Mouse (Mus musculus) forebrain, postnatal 0 days (tissue): ENCODE results near the gene Vmn1r120. TPM values are rescaled to one million over a fixed set of nuclear protein-coding genes. Genes with fewer than 3 reads are reported as not detected.
"Not testable (repeated sequence)": the region's sequence is repeated elsewhere in the genome, so short reads cannot be mapped to it uniquely, and the experiment has no call there.

Source experiments
- ATAC-seq: fragments of 200-750 bp; cut with Nextera tagmentation; 2 replicates; pipeline ENCODE4 v1.8.0; 2017; ENCODE audit warnings: mild to moderate bottlenecking, moderate library complexity
- DNase-seq: peaks from one replicate; pipeline ENCODE4 v3.0.0-alpha.2; 2015
- H3K27ac ChIP-seq: fragments of 300-500 bp; sonication (generic); 2 replicates; pipeline ENCODE4 v1.5.1; 2014; ENCODE audit warnings: low read depth, mild to moderate bottlenecking, antibody characterized with exemption, low read length, moderate library complexity, mixed read lengths
- H3K27me3 ChIP-seq: fragments of 300-500 bp; sonication (generic); 2 replicates; pipeline ENCODE4 v1.6.1; 2014; ENCODE audit warnings: mild to moderate bottlenecking, low read length, mixed read lengths; ENCODE audit not compliant: insufficient read depth
- H3K36me3 ChIP-seq: fragments of 300-500 bp; sonication (generic); 2 replicates; pipeline ENCODE4 v1.6.1; 2014; ENCODE audit warnings: mild to moderate bottlenecking, moderate library complexity; ENCODE audit not compliant: insufficient read depth
- H3K4me1 ChIP-seq: fragments of 300-500 bp; sonication (generic); 2 replicates; pipeline ENCODE4 v1.6.1; 2014; ENCODE audit warnings: antibody characterized with exemption; ENCODE audit not compliant: insufficient read depth
- H3K4me2 ChIP-seq: fragments of 300-500 bp; sonication (generic); 2 replicates; pipeline ENCODE4 v1.6.1; 2014; ENCODE audit warnings: low read depth, mild to moderate bottlenecking, moderate library complexity
- H3K4me3 ChIP-seq: fragments of 300-500 bp; sonication (generic); 2 replicates; pipeline ENCODE4 v1.5.1; 2014; ENCODE audit warnings: low read depth, low read length, mixed read lengths
- H3K9ac ChIP-seq: fragments of 300-500 bp; sonication (generic); 2 replicates; pipeline ENCODE4 v1.6.1; 2014; ENCODE audit warnings: mild to moderate bottlenecking
- H3K9me3 ChIP-seq: fragments of 300-500 bp; sonication (generic); 2 replicates; pipeline ENCODE4 v1.6.1; 2016; ENCODE audit warnings: low read length
- WGBS: fragments of 180-500 bp; shearing (Covaris S2); extraction: QIAGEN DNeasy Blood & Tissue Kit; methylation state at CpG from one replicate; pipeline ENCODE4 v1.1.7; 2014; 5-methylcytosine and 5-hydroxymethylcytosine counted together
- polyA plus RNA-seq: library from polyadenylated mRNA; unstranded; fragments of >200 nt; fragmentation: Nextera tagmentation; extraction: Ambion mirVana; gene quantifications from 2 replicates; pipeline ENCODE4 v1.2.1, GENCODE M21; 2015
- total RNA-seq: library from RNA; depleted of rRNA; stranded (reverse); fragments of >200 nt; gene quantifications from 2 replicates; pipeline ENCODE4 v1.2.3, GENCODE M21; 2014; rRNA removed

Gene Vmn1r120
- total RNA-seq: not detected in 2 replicates
- not detected in 2 replicates for polyA plus RNA-seq

GRCm38 (mm10) chr7:21053684-21054083 lies at the start of gene Vmn1r120:
Gene Vmn1r120, minus strand, starts transcription at chr7:21053784.
- not testable (repeated sequence) for H3K36me3 ChIP-seq, H3K27me3 ChIP-seq

DNA sequence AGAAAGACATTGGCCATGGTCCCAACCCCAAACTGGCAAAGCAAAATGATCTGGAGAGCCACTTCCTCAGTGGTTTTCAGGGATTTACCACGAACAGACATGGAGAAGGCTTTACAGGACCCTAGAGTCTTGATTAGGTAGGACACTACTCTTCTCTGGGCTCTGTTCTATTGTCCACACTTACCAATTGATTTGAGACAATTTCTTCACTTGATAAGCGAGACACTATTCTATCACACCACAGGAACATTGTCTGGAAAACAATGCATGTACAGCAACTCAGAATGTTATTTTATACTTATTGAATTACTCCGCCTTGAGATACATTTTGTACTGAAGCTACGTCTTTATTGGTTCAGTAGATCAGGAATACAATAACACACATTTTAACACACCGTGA lies 44.8 kb upstream of the Vmn1r120 start, which contains the start of gene Vmn1r121:
TSS of gene Vmn1r121 (minus strand) at position 101 of the 400 bp plus-strand sequence.
- H3K9me3 ChIP-seq, H3K4me1 ChIP-seq, H3K4me3 ChIP-seq, ATAC-seq, H3K36me3 ChIP-seq, H3K27me3 ChIP-seq, H3K9ac ChIP-seq, H3K27ac ChIP-seq, H3K4me2 ChIP-seq, DNase-seq: not testable (repeated sequence)
- WGBS: 82% methylated on average over 4 of the region's 5 CpGs

More at GRCm38 (mm10) chr7:21053684-21054083, at the start of gene Vmn1r120:
- not testable (repeated sequence) for H3K4me1 ChIP-seq, H3K9me3 ChIP-seq, H3K9ac ChIP-seq, DNase-seq, H3K4me2 ChIP-seq, ATAC-seq, H3K27ac ChIP-seq, H3K4me3 ChIP-seq
- 93% methylated on average over 1 of the region's 1 CpGs for WGBS

GRCm38 (mm10) chr7:21012355-21012754 lies 41.2 kb downstream of the Vmn1r120 start, which contains the start of gene Vmn1r119:
Gene Vmn1r119, minus strand, starts transcription at chr7:21012455.
- not testable (repeated sequence) for H3K4me3 ChIP-seq, DNase-seq, H3K27me3 ChIP-seq, H3K9ac ChIP-seq, H3K27ac ChIP-seq, H3K36me3 ChIP-seq, H3K4me1 ChIP-seq, H3K9me3 ChIP-seq, ATAC-seq, H3K4me2 ChIP-seq
- no CpG with 5 or more reads among the region's 2 CpGs for WGBS

Other genes starting within 250 kb of the Vmn1r120 start
- gene Vmn1r114, start 241.6 kb downstream of the Vmn1r120 start, total RNA-seq: not detected in 2 replicates
- not detected in 2 replicates for gene Vmn1r114, start 241.6 kb downstream of the Vmn1r120 start, polyA plus RNA-seq
- gene Vmn1r115, start 208.8 kb downstream of the Vmn1r120 start, total RNA-seq: not detected in 2 replicates
- not detected in 2 replicates for gene Vmn1r115, start 208.8 kb downstream of the Vmn1r120 start, polyA plus RNA-seq
- gene Vmn1r116, start 181.5 kb downstream of the Vmn1r120 start, total RNA-seq: not detected in 2 replicates
- gene Vmn1r116, start 181.5 kb downstream of the Vmn1r120 start, polyA plus RNA-seq: not detected in 2 replicates
- gene Vmn1r117, start 169.7 kb downstream of the Vmn1r120 start, total RNA-seq: not detected in 2 replicates
- not detected in 2 replicates for gene Vmn1r117, start 169.7 kb downstream of the Vmn1r120 start, polyA plus RNA-seq
- not detected in 2 replicates for gene Vmn1r118, start 141.4 kb downstream of the Vmn1r120 start, total RNA-seq
- not detected in 2 replicates for gene Vmn1r118, start 141.4 kb downstream of the Vmn1r120 start, polyA plus RNA-seq
- not detected in 2 replicates for gene Vmn1r119, start 41.3 kb downstream of the Vmn1r120 start, total RNA-seq
- not detected in 2 replicates for gene Vmn1r119, start 41.3 kb downstream of the Vmn1r120 start, polyA plus RNA-seq
- gene Vmn1r121, start 44.7 kb upstream of the Vmn1r120 start, total RNA-seq: not detected in 2 replicates
- gene Vmn1r121, start 44.7 kb upstream of the Vmn1r120 start, polyA plus RNA-seq: not detected in 2 replicates
- not detected in 2 replicates for gene Vmn1r122, start 80.3 kb upstream of the Vmn1r120 start, total RNA-seq
- gene Vmn1r122, start 80.3 kb upstream of the Vmn1r120 start, polyA plus RNA-seq: not detected in 2 replicates
- gene Vmn1r123, start 108.4 kb upstream of the Vmn1r120 start, total RNA-seq: not detected in 2 replicates
- gene Vmn1r123, start 108.4 kb upstream of the Vmn1r120 start, polyA plus RNA-seq: not detected in 2 replicates
- not detected in 2 replicates for gene Gm5157, start 136.6 kb upstream of the Vmn1r120 start, total RNA-seq
- not detected in 2 replicates for gene Gm5157, start 136.6 kb upstream of the Vmn1r120 start, polyA plus RNA-seq
- not detected in 2 replicates for gene Vmn1r124, start 206.8 kb upstream of the Vmn1r120 start, total RNA-seq
- gene Vmn1r124, start 206.8 kb upstream of the Vmn1r120 start, polyA plus RNA-seq: not detected in 2 replicates
- not detected in 2 replicates for gene Vmn1r125, start 218.4 kb upstream of the Vmn1r120 start, total RNA-seq
- gene Vmn1r125, start 218.4 kb upstream of the Vmn1r120 start, polyA plus RNA-seq: not detected in 2 replicates
- gene Vmn1r126, start 247.7 kb upstream of the Vmn1r120 start, total RNA-seq: not detected in 2 replicates
- not detected in 2 replicates for gene Vmn1r126, start 247.7 kb upstream of the Vmn1r120 start, polyA plus RNA-seq